Mouse (Mus musculus): Measurements from ENCODE around the gene Nrcam. TPM values are rescaled to one million over a fixed set of nuclear protein-coding genes. Genes with fewer than 3 reads are reported as not detected.
A peak's percentile ranks its signal among the peaks of the same experiment; 100 is the strongest.

Gene Nrcam
- total RNA-seq, 4 experiments from 2014 or later, result 422 to 491 (median 453) TPM

DNA sequence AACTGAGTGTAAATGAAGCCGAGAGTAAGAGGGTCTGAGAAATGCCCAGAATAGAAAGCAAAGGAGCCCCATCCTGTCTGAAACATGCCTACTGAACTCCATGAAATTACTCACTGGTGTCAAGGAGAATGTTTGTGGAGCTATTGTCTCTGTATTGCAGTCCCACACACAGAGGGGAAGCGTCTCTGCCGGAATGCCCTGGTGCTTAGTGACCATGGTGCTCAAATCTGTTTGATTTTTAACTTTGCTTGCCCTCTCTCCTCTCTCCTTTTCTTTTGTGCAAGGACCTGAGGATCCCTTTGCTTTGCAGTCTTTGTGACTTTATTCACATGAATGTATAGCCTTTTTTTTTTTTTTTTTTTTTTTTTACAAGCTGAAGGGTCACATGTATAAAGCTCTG, 28.8 kb downstream of the Nrcam start:
- no peak for DNase-seq (ENCODE audit: low spot score in 2 of 2)

DNA sequence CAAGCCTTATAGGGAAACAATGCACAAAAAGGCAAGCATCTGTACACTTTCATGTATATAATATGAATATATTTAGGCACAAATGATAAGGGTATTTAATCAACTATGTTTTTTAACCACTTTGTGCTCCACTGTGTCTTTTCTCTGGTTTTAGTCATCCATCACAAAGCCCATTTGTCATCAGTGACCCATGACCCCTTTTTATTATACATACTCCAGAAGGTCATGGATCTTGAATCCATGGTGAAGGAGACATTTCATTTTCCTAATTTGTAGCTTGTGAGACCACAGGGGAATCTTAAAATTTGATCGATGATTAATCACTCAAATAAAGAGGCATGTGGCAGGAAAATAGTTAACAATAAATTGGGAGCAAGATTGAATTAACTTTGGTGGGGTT, 29.2 kb downstream of the Nrcam start:
- no peak for DNase-seq (ENCODE audit: low spot score in 2 of 2)

DNA sequence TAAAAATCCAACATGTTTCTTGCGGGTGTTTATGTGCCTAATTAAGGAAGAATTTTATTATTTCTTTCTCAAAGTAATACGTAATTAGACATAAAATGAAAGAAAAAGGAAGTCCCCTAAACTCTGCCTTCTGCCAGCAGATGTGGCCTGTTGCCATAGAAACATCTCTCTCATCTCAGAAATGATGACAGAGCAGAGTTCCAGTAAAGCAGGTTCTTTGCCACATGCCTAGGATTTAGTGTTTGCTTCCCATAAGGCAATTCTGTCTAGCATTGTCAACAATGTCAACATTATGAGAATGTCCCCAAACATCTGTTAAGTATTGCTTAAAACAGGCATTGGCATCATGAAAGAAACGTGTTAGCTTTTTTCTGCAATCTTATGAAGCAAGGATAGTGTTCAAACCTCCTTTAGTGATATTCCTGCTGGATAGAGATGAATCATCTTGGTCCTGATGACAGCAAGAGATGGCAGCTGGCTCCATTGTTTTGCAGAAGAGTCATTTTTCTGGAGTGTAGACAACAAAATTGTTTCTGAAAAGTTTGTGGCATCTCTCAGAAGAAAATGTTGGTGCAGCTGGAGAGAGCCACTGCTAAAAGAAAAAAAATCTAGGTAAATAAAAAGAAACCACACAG, 42.5 kb downstream of the Nrcam start:
- no peak for DNase-seq (ENCODE audit: low spot score in 2 of 2)

DNA sequence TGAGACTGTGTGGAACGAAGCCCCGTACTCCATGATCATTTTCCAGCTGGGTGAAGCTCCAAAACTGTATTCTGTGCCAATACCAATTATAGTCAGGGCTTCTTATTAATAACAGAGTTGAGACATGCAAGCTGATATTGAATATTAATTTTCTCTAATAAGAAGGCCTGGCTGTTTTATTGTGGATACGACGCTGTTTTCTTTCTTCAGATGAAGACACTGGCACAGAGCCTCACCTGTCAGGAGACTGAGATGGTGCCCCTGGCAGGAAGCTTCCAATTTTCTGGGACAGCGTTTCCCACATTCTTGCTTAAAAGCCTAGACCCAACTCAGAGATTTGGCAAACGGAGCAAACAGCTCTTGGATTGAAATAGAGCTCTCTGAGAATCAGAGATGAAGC, 47.3 kb downstream of the Nrcam start:
- DNase-seq (ENCODE audit: low spot score in 2 of 2), result no peak

DNA sequence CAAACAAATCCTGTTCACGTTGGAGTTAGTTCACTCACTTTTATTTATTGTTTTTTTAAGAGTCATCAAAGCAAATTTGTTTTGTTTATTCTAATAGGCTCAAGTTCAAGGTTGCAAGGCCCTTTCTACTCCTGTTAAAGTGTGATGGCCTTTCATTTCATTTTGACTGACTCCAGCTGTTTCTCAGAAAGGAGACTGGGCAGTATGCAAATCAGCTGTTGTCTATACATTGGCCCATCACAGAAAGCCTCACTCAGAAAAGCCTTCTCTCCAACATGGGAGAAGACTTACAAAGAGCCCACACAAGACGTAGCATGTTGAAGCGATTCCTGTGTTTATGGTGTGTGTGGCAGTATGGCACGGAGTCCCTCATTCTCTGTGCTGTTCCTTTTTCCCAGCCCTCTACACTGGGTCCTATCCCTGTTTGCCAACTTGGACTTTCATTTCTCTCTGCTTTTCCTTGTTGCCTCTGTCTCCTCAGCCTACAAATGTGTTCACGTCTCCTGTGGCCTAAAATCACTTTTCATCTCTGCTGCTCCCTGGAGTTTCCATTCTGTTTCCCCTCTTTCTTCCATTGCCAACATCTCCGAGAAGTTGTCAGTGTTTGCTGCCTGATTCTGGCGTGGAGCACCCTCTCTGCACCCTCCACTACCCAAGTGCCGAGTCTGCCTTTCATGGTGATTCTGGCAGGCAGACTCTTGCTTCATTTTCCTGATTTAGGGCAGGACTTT, 49.9 kb downstream of the Nrcam start:
- DNase-seq (ENCODE audit: low spot score in 2 of 2), result no peak

DNA sequence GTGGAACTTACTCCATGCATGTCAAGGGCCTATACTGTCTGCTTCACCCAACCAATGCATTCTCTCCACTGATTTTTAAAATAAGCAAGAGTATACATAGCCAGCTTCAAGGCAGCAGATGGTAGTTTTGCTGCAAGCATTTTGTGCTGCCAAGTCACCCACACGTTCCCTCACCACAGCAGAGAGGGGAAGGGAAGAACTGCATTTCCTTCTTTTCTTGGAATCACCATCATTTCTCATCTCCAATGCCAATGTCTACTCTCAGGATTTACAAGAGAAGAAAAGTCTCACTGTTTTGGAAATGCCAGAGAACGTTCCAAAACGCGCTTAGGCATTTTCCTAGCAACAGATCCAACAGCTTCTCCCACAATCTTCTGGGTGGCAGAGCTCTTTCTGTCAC, 52.1 kb downstream of the Nrcam start:
- peak; percentile 45 to 89 for DNase-seq (ENCODE audit: low spot score in 2 of 2)

DNA sequence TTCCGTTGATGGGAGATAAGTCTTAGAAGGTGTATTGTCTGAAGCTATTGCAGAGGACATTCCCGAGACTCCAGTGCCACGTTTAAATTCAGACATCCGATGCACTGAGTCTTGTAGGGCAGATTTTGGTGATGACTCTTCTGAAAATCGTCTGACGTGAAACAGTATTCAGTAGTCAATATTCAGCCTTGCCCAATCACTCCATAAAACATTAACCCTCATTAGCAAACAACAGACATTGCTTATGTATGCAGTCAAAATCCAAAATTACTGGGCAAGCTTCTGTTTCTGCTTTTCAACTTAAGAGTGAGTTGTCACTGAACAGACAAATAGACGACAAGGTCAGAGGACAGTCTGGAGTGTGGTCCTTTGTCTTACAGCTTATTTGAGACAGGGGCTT, 57.7 kb downstream of the Nrcam start:
- DNase-seq (ENCODE audit: low spot score in 2 of 2), result no peak

DNA sequence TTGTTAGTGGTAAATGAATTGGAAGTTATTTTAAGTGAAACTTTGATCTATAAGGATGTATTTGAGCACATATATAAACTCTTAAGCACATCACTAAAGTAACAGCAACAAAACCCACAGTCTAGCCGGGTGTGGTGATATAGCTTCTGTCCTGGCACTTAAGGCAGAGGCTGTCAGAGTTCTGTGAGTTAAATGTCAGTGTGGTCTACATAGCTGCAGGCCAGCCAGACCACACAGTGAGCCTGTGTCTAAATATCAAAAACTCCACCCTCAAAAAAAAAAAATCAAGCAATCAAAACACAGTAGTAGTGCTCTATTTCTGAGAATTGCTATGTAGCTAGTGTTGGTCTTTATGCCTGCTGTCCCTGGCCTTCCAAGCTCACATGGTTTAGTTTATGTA, 59.5 kb downstream of the Nrcam start:
- DNase-seq (ENCODE audit: low spot score in 2 of 2), result no peak

DNA sequence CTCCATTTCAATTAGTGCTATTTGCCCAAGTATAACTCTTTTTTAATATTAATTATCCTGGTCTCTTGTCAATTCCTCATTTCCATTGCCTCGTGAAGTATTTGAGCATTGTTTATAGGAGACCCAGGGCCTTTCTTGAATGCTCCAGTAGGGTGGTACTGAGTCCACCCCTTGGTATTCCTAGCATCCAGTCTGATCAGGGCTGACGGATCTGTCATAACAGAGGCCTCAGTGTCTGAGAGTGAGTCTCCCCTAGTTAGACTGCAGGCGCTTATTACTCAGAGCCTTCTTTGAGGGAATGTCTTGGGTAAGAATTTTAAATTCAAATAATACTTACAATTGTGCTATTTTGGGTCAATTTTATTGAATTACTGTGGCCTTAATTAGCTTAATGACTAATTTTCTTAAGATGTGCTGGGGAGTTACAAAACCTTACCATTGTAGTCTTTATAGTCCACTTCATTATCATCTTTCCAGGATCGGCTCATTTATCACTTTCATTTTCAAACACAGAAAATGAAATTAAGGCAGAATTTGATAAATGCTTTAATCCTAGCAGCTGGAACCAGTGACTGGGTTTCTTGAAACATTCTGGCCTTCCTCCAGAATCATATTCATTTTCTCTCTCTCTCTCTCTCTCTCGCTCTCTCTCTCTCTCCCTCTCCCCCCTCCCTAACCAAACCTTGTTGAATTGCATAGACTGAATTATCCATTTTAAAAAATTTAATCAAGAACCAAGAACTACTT, 61.9 kb downstream of the Nrcam start:
- DNase-seq (ENCODE audit: low spot score in 2 of 2), result no peak

DNA sequence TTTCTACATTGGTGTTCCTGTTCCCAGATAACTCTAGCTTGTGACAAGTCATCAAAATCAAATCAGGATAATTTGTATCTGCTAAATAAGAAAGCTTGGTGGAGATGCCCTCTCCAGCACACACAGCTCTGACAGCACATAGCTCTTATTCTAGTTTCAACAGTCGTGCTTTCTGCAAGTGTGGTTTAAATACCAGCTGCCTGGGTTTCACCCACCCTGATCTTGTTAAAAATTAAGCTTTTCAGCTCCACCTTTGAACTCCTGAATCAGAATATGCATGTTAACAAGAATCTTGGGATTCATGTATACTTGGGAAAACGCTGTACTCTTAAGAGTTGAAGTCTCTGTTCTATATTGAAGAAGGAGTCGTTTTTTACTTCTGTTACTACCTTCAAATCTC, 66.2 kb downstream of the Nrcam start:
- DNase-seq (ENCODE audit: low spot score in 2 of 2), result no peak

DNA sequence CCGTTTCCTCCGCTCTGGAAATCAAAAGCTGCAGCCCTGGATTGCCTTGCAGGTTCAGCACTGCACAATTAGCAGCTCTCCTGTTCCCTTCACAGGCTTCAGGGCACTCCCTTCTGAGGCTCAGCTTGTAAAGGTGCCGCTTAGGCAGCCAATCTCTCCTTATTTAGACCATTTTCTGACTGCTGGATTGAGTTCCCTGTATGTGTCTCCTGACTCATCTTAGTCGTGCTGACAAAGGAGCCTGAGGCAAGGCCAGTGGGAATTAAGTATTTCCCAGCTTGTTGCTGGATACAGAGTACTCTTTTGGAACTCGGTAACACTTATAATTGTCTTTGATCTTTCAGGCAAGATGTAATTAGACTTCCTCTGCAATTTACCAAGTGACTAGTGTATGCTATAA, 69.1 kb downstream of the Nrcam start:
- DNase-seq (ENCODE audit: low spot score in 2 of 2), result peak in 1 of 2 experiments; percentile 29

DNA sequence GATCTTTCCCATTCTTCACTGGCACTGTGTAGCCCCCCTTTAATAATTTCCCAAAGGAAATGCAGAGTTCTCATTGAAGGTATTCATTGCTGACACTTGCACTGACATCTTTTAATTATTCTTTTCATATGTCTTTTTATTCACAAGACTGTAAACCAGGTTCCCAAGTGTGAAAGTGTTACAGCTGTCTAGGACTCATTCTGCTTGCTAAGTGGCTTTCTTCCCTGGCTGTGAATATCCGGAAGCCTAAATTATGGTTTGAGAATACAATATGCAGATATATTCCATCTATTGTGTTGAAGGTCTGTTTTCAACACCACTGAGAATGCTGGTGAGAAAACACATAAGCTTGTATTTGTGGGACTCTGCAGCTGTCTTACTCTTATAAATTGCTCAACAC, 73.4 kb downstream of the Nrcam start:
- no peak for DNase-seq (ENCODE audit: low spot score in 2 of 2)

DNA sequence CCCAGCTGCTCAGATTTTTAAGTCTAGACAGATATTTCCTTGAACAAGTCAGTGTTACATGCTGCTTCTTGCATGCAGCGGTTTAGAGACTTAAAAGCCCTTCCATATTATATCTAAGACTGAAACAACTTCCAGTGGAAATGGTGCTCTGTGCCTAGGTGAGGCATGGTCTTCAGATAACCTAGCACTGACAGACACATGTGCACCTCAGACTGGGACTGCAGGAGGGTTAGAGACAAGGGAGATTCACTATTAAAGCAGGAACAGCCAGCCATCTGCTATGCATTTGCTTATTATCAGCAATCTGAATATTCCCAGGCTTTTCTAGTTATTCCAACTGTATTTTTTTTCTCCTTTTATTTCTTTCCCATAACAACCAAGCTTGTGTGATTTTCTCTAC, 74.6 kb downstream of the Nrcam start:
- DNase-seq (ENCODE audit: low spot score in 2 of 2), result no peak

DNA sequence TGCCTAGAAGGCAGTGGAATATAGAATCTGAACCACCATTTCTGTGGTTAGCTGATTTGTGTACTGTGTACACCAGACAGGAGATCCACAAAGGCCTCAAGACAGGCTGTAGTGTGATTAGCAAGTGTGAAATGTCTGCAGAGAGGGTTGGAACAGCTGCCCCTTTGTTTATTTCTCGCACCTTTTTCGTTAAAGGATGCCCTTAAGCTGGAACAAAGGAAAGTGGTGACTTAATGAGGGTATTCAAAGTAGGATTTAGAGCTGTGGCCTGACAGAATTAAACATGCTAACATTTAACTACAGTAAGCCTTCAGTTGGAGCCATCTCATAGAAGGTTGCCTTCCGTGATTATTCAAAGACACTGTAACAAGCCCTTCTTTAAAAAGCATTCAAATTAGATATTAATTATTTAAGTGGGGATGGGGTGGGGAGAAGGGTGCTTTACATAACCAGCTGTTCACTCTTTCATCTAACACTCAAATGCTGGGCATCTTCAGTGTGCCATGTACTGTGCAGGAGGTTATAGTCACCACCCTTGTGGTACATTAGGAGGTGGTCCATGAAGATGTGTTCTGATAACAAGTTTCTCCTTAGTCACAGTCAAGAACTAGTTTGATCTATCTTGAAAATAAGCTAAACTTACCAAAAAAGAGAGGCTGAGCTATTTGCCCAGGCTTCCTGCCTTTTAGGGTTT, 75.2 kb downstream of the Nrcam start:
- no peak for DNase-seq (ENCODE audit: low spot score in 2 of 2)

DNA sequence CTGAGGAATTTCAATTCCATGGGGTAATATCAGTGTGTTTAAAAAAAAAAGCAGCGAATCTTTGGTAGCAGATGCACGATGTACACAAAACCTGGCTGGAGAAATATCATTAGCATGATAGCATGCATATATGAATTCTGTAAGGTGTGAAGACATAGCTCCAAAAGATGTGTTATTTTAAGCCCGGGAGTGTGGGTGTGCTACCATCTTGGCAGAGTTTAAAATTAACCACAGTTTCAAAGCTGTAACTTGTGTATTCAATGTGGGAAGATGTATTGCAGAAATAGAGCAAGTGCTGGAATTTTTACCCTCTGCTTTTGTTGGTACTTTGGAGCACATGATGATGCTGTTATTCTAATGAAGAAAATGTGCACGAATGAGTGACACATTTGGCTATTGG, 81.1 kb downstream of the Nrcam start:
- peak in 1 of 2 experiments; percentile 87 for DNase-seq (ENCODE audit: low spot score in 2 of 2)

DNA sequence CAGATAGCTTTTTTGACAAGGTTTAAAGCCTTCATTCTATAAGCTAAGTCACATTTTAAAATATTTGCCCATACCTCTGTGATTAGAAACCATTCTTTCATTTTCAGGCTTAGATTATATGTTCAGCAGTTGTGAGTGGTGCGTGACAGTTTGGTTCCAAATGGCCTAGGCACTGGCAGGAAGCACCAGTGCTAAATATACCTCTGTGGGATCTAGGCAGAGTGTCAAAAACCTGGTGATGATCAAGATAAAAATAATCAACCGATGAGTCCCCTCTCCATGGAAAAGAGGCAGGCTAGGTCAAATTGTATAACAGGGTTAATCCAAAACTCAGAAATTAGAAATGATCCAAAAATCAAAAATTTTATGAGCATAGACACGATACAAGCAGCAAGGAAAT, 82.3 kb downstream of the Nrcam start:
- no peak for DNase-seq (ENCODE audit: low spot score in 2 of 2)

DNA sequence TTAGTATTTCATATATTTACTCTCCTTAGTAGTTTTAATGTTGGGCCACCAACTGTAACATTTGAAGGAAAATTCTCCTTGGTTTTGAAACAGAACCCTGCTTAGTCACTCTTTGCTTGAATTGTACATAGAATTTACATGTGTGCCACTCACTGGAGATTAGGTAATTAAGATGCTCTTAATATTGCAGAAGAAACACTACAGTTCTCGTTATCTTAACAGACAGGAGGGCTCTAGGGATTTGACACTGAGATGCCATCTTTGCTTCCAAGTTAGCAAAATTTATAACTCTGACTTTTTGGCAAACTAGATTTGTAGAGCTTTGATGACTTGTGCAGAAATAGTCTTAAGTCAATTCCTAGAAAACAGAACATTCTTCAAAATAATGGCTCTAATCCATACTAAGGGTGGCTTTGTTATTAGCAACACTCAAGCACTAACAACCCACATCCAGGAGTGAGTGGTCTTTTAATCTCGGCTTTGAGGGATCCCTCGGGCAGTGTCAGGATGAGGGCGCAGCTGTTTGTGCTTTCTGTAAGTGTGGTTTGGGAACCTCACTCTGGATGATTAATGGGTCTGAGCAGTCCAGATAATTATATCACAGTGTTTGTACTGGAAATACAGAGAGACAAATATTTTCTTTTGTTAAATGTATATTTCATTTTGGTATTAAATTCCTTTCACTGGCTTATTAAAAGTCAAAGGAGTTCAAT, 93.6 kb downstream of the Nrcam start:
- DNase-seq (ENCODE audit: low spot score in 2 of 2), result no peak

DNA sequence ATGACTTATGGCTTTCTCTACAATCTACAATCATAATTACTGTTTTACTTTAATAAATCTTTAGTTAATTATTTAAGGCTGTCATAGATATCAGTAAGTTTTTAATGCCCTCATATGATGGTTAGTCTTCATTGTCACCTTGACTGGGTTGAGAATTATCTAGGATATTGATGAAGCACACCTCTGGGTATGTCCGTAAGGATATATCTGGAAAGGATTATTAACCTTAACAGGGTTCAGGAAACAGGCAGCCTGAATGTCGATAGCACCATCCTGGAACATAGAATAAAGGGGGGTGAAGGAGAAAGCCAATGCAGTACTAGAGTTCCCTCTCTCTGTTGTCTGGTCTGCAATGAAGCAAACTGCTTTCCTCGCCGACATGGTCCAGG, 94.2 kb downstream of the Nrcam start:
- DNase-seq (ENCODE audit: low spot score in 2 of 2), result no peak

DNA sequence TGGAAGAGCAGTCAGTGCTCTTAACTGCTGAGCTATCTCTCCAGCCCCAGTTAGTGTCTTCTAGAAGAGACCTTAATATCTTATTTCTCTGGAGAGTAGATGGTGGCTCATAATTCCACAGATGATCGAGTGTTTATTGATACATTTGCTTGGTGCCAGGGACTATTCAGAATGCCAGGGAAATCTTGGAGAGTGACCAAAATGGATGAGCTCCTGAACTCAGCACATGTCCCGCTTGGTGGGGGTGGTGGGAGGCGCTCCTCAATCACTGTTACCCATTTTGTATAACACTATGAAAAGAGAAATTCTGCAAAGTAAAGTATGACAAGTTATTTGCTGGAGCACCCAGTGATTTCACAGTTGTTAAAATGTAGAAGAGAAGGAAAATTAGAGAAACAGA, 95.3 kb downstream of the Nrcam start:
- no peak for DNase-seq (ENCODE audit: low spot score in 2 of 2)

DNA sequence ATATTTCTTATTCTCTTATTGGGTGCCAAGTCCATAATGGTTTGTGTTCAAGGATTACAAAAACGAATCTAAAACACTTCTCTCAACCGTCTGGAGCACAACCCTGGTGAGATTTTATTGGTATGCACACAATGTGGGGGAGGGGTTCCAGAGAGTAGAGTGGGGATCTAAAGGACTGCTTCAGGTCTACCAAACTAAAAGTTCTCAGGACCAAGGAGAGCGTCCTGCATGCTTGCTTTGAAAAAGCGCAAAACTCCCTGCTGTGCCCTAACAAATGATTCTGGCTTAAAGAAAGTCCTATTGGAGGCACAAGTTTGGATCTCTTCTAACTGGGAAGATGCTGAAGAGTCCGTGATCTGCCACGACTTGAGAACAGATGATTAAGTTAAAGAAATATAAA, 96.4 kb downstream of the Nrcam start:
- DNase-seq (ENCODE audit: low spot score in 2 of 2), result no peak

DNA sequence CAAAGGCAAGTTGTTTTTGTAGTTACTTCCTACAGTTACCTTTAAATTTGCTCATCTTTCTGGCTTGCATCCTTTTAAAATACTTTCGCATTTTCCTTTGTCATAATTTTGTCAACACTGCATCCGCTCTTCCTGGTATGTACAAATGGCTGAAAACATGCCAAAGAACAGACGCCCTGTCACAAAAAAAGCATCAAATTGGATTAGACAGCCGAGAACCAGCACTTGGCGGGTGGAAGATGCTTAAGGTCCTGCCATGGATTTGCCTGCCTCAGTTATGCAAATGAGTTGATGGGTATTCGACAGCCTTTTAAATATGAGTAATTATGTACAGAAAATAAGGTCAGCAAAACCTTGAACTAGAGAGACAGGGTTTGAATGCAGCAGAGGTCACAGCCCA, 101.7 kb downstream of the Nrcam start:
- no peak for DNase-seq (ENCODE audit: low spot score in 2 of 2)

All from left cerebral cortex, adult 8-10 months (tissue).